Mouse (Mus musculus) heart, embryonic 12.5 days (tissue): ENCODE results near the gene Utp3. TPM values are rescaled to one million over a fixed set of nuclear protein-coding genes. Genes with fewer than 3 reads are reported as not detected.
A peak's percentile ranks its signal among the peaks of the same experiment; 100 is the strongest.
"Not testable (repeated sequence)": the region's sequence is repeated elsewhere in the genome, so short reads cannot be mapped to it uniquely, and the experiment has no call there.

Experiments used
- ATAC-seq: fragments of 200-750 bp; cut with Nextera tagmentation; 2 replicates; pipeline ENCODE4 v1.8.0; 2017; ENCODE audit warnings: moderate TSS enrichment, moderate library complexity; ENCODE audit not compliant: insufficient number of reproducible peaks, low FRiP score
- H3K27ac ChIP-seq: fragments of 300-500 bp; sonication (generic); 2 replicates; pipeline ENCODE4 v1.5.1; 2016; ENCODE audit warnings: mild to moderate bottlenecking, moderate library complexity; ENCODE audit not compliant: poor library complexity, severe bottlenecking
- H3K27me3 ChIP-seq: fragments of 300-500 bp; sonication (generic); replicated peaks from 2 replicates; pipeline ENCODE4 v1.6.1; 2016; ENCODE audit warnings: mild to moderate bottlenecking, moderate library complexity
- H3K36me3 ChIP-seq: fragments of 300-500 bp; sonication (generic); 2 replicates; pipeline ENCODE4 v1.6.1; 2016; ENCODE audit warnings: mild to moderate bottlenecking, moderate library complexity
- H3K4me1 ChIP-seq: fragments of 300-500 bp; sonication (generic); replicated peaks from 2 replicates; pipeline ENCODE4 v1.6.1; 2016; ENCODE audit warnings: mild to moderate bottlenecking
- H3K4me2 ChIP-seq: fragments of 300-500 bp; sonication (generic); 2 replicates; pipeline ENCODE4 v1.6.1; 2016; ENCODE audit warnings: mild to moderate bottlenecking, moderate library complexity
- H3K4me3 ChIP-seq: fragments of 300-500 bp; sonication (generic); 2 replicates; pipeline ENCODE4 v1.5.1; 2016; ENCODE audit warnings: mild to moderate bottlenecking
- H3K9ac ChIP-seq: fragments of 300-500 bp; sonication (generic); 2 replicates; pipeline ENCODE4 v1.6.1; 2016; ENCODE audit warnings: mild to moderate bottlenecking, moderate library complexity
- H3K9me3 ChIP-seq: fragments of 300-500 bp; sonication (generic); replicated peaks from 2 replicates; pipeline ENCODE4 v1.6.1; 2016; ENCODE audit warnings: mild to moderate bottlenecking, moderate library complexity
- WGBS: fragments of 180-500 bp; shearing (Covaris S2); methylation state at CpG from one replicate; pipeline ENCODE4 v1.1.7; 2016; 5-methylcytosine and 5-hydroxymethylcytosine counted together
- polyA plus RNA-seq: library from polyadenylated mRNA; unstranded; fragments of >200 nt; fragmentation: Nextera tagmentation; extraction: Ambion mirVana; gene quantifications from 2 replicates; pipeline ENCODE4 v1.2.1, GENCODE M21; 2016

The Utp3 gene
- polyA plus RNA-seq = 47.4 and 49.1 TPM in 2 replicates

GRCm38 (mm10) chr5:88554086-88554886 is at the start of gene Utp3:
Gene Utp3, plus strand, starts transcription at chr5:88554462.
- Histone ChIP-seq H3K4me3 (peak within 1 kb of the TSS; percentile 92), H3K9ac (peak within 1 kb of the TSS; percentile 94), H3K27me3 (no peaks in the 10 kb centered on the region), H3K9me3 (no peaks in the 10 kb centered on the region), H3K4me1 (peaks cover 17% of the 10 kb centered on the region), H3K4me2 (peak within 1 kb of the TSS; percentile 97), H3K36me3 (no peaks in the 10 kb centered on the region; the same call in 1 of the 2 replicates), H3K27ac (peak within 1 kb of the TSS; percentile 87)
- peak; percentile 94 for ATAC-seq
- under 1% methylated on average over 76 of the region's 76 CpGs for WGBS

- H3K27me3 ChIP-seq = no peaks in the 10 kb centered on the region
- ATAC-seq = no peak
- H3K36me3 ChIP-seq = no peaks in the 10 kb centered on the region
- no peak overlapping the region for H3K9ac ChIP-seq
- H3K9me3 ChIP-seq = no peaks in the 10 kb centered on the region
- no peak overlapping the region for H3K4me2 ChIP-seq
- no peak overlapping the region for H3K4me3 ChIP-seq
- H3K4me1 ChIP-seq = no peaks in the 10 kb centered on the region
- 59% methylated on average over 1 of the region's 1 CpGs for WGBS
- H3K27ac ChIP-seq = no peak overlapping the region
These were observed 45.7 kb upstream of the Utp3 start for GRCm38 (mm10) chr5:88508555-88508954.

GRCm38 (mm10) chr5:88508990-88509389 is 45.3 kb upstream of the Utp3 start:
- H3K4me1 ChIP-seq = no peaks in the 10 kb centered on the region
- H3K36me3 ChIP-seq = no peaks in the 10 kb centered on the region
- no peak overlapping the region for H3K27ac ChIP-seq
- no peak overlapping the region for H3K4me2 ChIP-seq
- no peak overlapping the region for H3K4me3 ChIP-seq
- H3K9ac ChIP-seq = no peak overlapping the region
- no peak for ATAC-seq
- no peaks in the 10 kb centered on the region for H3K27me3 ChIP-seq
- 88% methylated on average over 1 of the region's 1 CpGs for WGBS
- no peaks in the 10 kb centered on the region for H3K9me3 ChIP-seq

GRCm38 (mm10) chr5:88519232-88519631 is 35.0 kb upstream of the Utp3 start:
- Histone ChIP-seq H3K36me3 (no peaks in the 10 kb centered on the region), H3K4me2 (no peak overlapping the region), H3K27me3 (no peaks in the 10 kb centered on the region), H3K27ac (no peak overlapping the region), H3K9me3 (no peaks in the 10 kb centered on the region), H3K4me3 (no peak overlapping the region), H3K4me1 (no peaks in the 10 kb centered on the region), H3K9ac (no peak overlapping the region)
- no peak for ATAC-seq
- WGBS = 9% methylated on average over 2 of the region's 2 CpGs

GRCm38 (mm10) chr5:88527657-88528056 is 26.6 kb upstream of the Utp3 start, which contains the start of gene Jchain:
Gene Jchain, minus strand, starts transcription at chr5:88527891.
- no peak for ATAC-seq
- Histone ChIP-seq H3K36me3 (no peaks in the 10 kb centered on the region), H3K9me3 (no peaks in the 10 kb centered on the region), H3K9ac (no peak within 1 kb of the TSS), H3K4me3 (no peak within 1 kb of the TSS), H3K27me3 (no peaks in the 10 kb centered on the region), H3K4me1 (0 out of 2 replicates have a peak, but pooled peaks cover 2% of the 10 kb centered on the region), H3K27ac (no peak within 1 kb of the TSS), H3K4me2 (no peak within 1 kb of the TSS)
- WGBS = 79% methylated on average over 3 of the region's 3 CpGs

- 51% methylated on average over 1 of the region's 1 CpGs for WGBS
- H3K4me2 ChIP-seq = no peak overlapping the region
- ATAC-seq = no peak
These were observed 23.4 kb upstream of the Utp3 start for GRCm38 (mm10) chr5:88530908-88531307.

GRCm38 (mm10) chr5:88534697-88535096 is 19.6 kb upstream of the Utp3 start:
- H3K9me3 ChIP-seq = no peaks in the 10 kb centered on the region
- H3K27ac ChIP-seq = no peak overlapping the region
- no peak overlapping the region for H3K9ac ChIP-seq
- H3K4me3 ChIP-seq = no peak overlapping the region
- H3K4me2 ChIP-seq = no peak overlapping the region
- H3K4me1 ChIP-seq = 0 out of 2 replicates have a peak, but pooled peaks cover 7% of the 10 kb centered on the region
- WGBS = 71% methylated on average over 3 of the region's 3 CpGs
- H3K27me3 ChIP-seq = no peaks in the 10 kb centered on the region
- H3K36me3 ChIP-seq = no peaks in the 10 kb centered on the region
- ATAC-seq = no peak

More at GRCm38 (mm10) chr5:88530908-88531307, 23.4 kb upstream of the Utp3 start:
- Histone ChIP-seq H3K4me3 (no peak overlapping the region), H3K36me3 (no peaks in the 10 kb centered on the region), H3K4me1 (0 out of 2 replicates have a peak, but pooled peaks cover 7% of the 10 kb centered on the region), H3K27me3 (no peaks in the 10 kb centered on the region), H3K9ac (no peak overlapping the region), H3K27ac (no peak overlapping the region), H3K9me3 (no peaks in the 10 kb centered on the region)

- H3K9me3 ChIP-seq = no peaks in the 10 kb centered on the region
- no peaks in the 10 kb centered on the region for H3K27me3 ChIP-seq
- no peak overlapping the region for H3K4me3 ChIP-seq
- H3K9ac ChIP-seq = no peak overlapping the region
- H3K27ac ChIP-seq = no peak overlapping the region
- no peaks in the 10 kb centered on the region for H3K4me1 ChIP-seq
- H3K4me2 ChIP-seq = no peak overlapping the region
- no peak for ATAC-seq
- no peaks in the 10 kb centered on the region for H3K36me3 ChIP-seq
These were observed 13.4 kb upstream of the Utp3 start for GRCm38 (mm10) chr5:88540845-88541244.

GRCm38 (mm10) chr5:88542651-88543282 is 11.5 kb upstream of the Utp3 start:
- Histone ChIP-seq H3K4me3 (no peak overlapping the region), H3K9me3 (no peaks in the 10 kb centered on the region), H3K27me3 (no peaks in the 10 kb centered on the region), H3K9ac (no peak overlapping the region), H3K4me1 (no peaks in the 10 kb centered on the region), H3K4me2 (no peak overlapping the region), H3K36me3 (no peaks in the 10 kb centered on the region), H3K27ac (no peak overlapping the region)
- 0 out of 2 replicates have a peak, but pooled peaks have one; percentile 33 for ATAC-seq
- WGBS = 57% methylated on average over 5 of the region's 5 CpGs

- H3K9ac ChIP-seq, H3K36me3 ChIP-seq, H3K4me1 ChIP-seq, H3K27ac ChIP-seq, H3K9me3 ChIP-seq, ATAC-seq, H3K4me2 ChIP-seq, H3K27me3 ChIP-seq, H3K4me3 ChIP-seq: not testable (repeated sequence)
- 83% methylated on average over 1 of the region's 1 CpGs for WGBS
These were observed 9.9 kb upstream of the Utp3 start for GRCm38 (mm10) chr5:88544411-88544810.

GRCm38 (mm10) chr5:88545536-88545935 is 8.7 kb upstream of the Utp3 start:
- H3K4me2 ChIP-seq = no peak overlapping the region
- H3K9ac ChIP-seq = no peak overlapping the region
- H3K27me3 ChIP-seq = no peaks in the 10 kb centered on the region
- ATAC-seq = no peak
- H3K4me1 ChIP-seq = no peaks in the 10 kb centered on the region
- H3K4me3 ChIP-seq = no peak overlapping the region
- H3K9me3 ChIP-seq = no peaks in the 10 kb centered on the region
- WGBS = 78% methylated on average over 7 of the region's 7 CpGs
- H3K36me3 ChIP-seq = no peaks in the 10 kb centered on the region
- H3K27ac ChIP-seq = no peak overlapping the region
